ENCODE assay signal across 8 mouse cellular contexts in the genomic region with DNA sequence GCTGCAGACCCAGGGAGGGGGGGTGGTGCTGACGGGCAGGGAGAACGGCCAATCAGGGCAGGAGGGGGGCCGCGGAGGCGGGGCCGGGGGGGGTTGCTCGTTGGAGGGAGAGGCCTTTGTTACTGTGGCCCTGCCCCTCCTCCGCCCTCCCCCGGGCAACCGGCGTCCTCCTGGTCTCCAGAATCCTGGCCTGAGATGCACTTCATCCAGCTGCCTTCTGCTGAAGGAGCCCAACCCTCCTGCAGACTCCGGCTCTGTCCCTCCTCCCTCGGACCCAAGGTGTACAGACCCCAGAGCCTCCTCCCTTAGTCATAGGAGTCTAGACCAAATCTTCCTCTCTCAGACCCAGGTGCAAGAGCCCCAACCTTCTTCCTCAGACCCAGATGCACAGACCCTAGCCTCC. TPM values are rescaled to one million over a fixed set of nuclear protein-coding genes. Genes with fewer than 3 reads are reported as not detected.
DNase-seq lines count a peak whose midpoint lies in the region; ATAC-seq lines count a peak whose summit lies in the region.

No protein-coding gene starts in this region.

- DNase-seq in lung, postnatal 10 days: peak; percentile 54
- no peak for DNase-seq in lung, adult 18-20 months
- peak; percentile 79 to 90 for DNase-seq in cerebellum, postnatal 36 days
- DNase-seq in frontal cortex, postnatal 36 days (ENCODE audit: low spot score in 2 of 2): peak; percentile 74 to 78
- peak; percentile 76 to 78 for DNase-seq in right cerebral cortex, postnatal 36 days (ENCODE audit: low spot score in 2 of 2)
- DNase-seq in T-cell, adult 2 months (ENCODE audit: low spot score): no peak

- no peaks in the 10 kb centered on the region for H3K36me3 ChIP-seq in intestine, embryonic 15.5 days
- H3K36me3 ChIP-seq in liver, embryonic 12.5 days: no peaks in the 10 kb centered on the region

- H3K4me2 ChIP-seq in intestine, embryonic 15.5 days (replicated peaks): peak overlapping the region; percentile 68
- peak overlapping the region; percentile 58 for H3K4me2 ChIP-seq in liver, embryonic 12.5 days

- H3K9me3 ChIP-seq in intestine, embryonic 15.5 days: no peaks in the 10 kb centered on the region
- no peaks in the 10 kb centered on the region for H3K9me3 ChIP-seq in liver, embryonic 12.5 days (replicated peaks)

- peak overlapping the region; percentile 36; the same call in 1 of the 2 replicates for H3K9ac ChIP-seq in intestine, embryonic 15.5 days
- H3K9ac ChIP-seq in liver, embryonic 12.5 days: peak overlapping the region; percentile 12; the same call in 1 of the 2 replicates

- H3K27me3 ChIP-seq in intestine, embryonic 15.5 days (replicated peaks): peaks cover 21% of the 10 kb centered on the region
- peaks cover 52% of the 10 kb centered on the region for H3K27me3 ChIP-seq in liver, embryonic 12.5 days (replicated peaks)

- H3K4me1 ChIP-seq in intestine, embryonic 15.5 days (replicated peaks): no peaks in the 10 kb centered on the region
- H3K4me1 ChIP-seq in liver, embryonic 12.5 days: no peaks in the 10 kb centered on the region

- no peak overlapping the region for H3K27ac ChIP-seq in intestine, embryonic 15.5 days
- no peak overlapping the region for H3K27ac ChIP-seq in liver, embryonic 12.5 days

- WGBS in intestine, embryonic 15.5 days: under 1% methylated on average over 7 of the region's 13 CpGs
- 11% methylated on average over 7 of the region's 13 CpGs for WGBS in liver, embryonic 12.5 days (ENCODE audit: insufficient replicate concordance)

- H3K4me3 ChIP-seq in intestine, embryonic 15.5 days (replicated peaks): peak overlapping the region; percentile 40
- peak overlapping the region; percentile 40 for H3K4me3 ChIP-seq in liver, embryonic 12.5 days

- ATAC-seq in intestine, embryonic 15.5 days: peak; percentile 91
- no peak for ATAC-seq in liver, embryonic 12.5 days

RNA-seq across cellular contexts. Expression of gene Iglon5, which starts 0.3 kb away (rescaled TPM):
- 0.38 and 0.56 TPM in 2 replicates for polyA plus RNA-seq in intestine, embryonic 15.5 days (2015; fragmentation: Nextera tagmentation; extraction: Ambion mirVana)
- 0.05 TPM in 1 of 2 replicates, not detected in the other for polyA plus RNA-seq in liver, embryonic 12.5 days (2016; fragmentation: Nextera tagmentation; extraction: Ambion mirVana)

RNA-seq across cellular contexts. Expression of gene 4931406B18Rik, which starts 15.6 kb away (rescaled TPM):
- polyA plus RNA-seq in intestine, embryonic 15.5 days (2015; fragmentation: Nextera tagmentation; extraction: Ambion mirVana): not detected in 2 replicates
- polyA plus RNA-seq in liver, embryonic 12.5 days (2016; fragmentation: Nextera tagmentation; extraction: Ambion mirVana): not detected in 2 replicates

RNA-seq across cellular contexts. Expression of gene Vsig10l, which starts 27.2 kb away (rescaled TPM):
- polyA plus RNA-seq in intestine, embryonic 15.5 days (2015; fragmentation: Nextera tagmentation; extraction: Ambion mirVana): 2.4 and 4.1 TPM in 2 replicates
- 1.2 and 2.3 TPM in 2 replicates for polyA plus RNA-seq in liver, embryonic 12.5 days (2016; fragmentation: Nextera tagmentation; extraction: Ambion mirVana)

RNA-seq across cellular contexts. Expression of gene Gm45233, which starts 46.3 kb away (rescaled TPM):
- 0.40 and 0.52 TPM in 2 replicates for polyA plus RNA-seq in intestine, embryonic 15.5 days (2015; fragmentation: Nextera tagmentation; extraction: Ambion mirVana)
- polyA plus RNA-seq in liver, embryonic 12.5 days (2016; fragmentation: Nextera tagmentation; extraction: Ambion mirVana): 0.26 and 0.59 TPM in 2 replicates

RNA-seq across cellular contexts. Expression of gene Etfb, which starts 46.3 kb away (rescaled TPM):
- polyA plus RNA-seq in intestine, embryonic 15.5 days (2015; fragmentation: Nextera tagmentation; extraction: Ambion mirVana): 429 and 478 TPM in 2 replicates
- 238 and 249 TPM in 2 replicates for polyA plus RNA-seq in liver, embryonic 12.5 days (2016; fragmentation: Nextera tagmentation; extraction: Ambion mirVana)

Comparison
In these comparisons a context has a peak if more than half of its experiments do, and no peak if none do; other contexts are left out.
1. DNase-seq: peak in lung, postnatal 10 days (single experiment), cerebellum, postnatal 36 days (2 of 2), frontal cortex, postnatal 36 days (2 of 2) and right cerebral cortex, postnatal 36 days (2 of 2); none in lung, adult 18-20 months (0 of 2) and T-cell, adult 2 months (single experiment).